Mouse (Mus musculus) heart, embryonic 15.5 days (tissue): ENCODE measurements around the gene Adarb1. TPM values are rescaled to one million over a fixed set of nuclear protein-coding genes. Genes with fewer than 3 reads are reported as not detected.

ENCODE experiments used
- ATAC-seq: fragments of 200-750 bp; cut with Nextera tagmentation; replicated peaks from 2 replicates; pipeline ENCODE4 v1.8.0; 2017; ENCODE audit warnings: low read depth, moderate TSS enrichment; ENCODE audit not compliant: insufficient number of reproducible peaks, insufficient read depth, low FRiP score
- H3K27ac ChIP-seq: fragments of 300-500 bp; sonication (generic); 2 replicates; pipeline ENCODE4 v1.5.1; 2015; ENCODE audit warnings: mild to moderate bottlenecking, inconsistent platforms
- H3K27me3 ChIP-seq: fragments of 300-500 bp; sonication (generic); 2 replicates; pipeline ENCODE4 v1.6.1; 2015; ENCODE audit warnings: inconsistent platforms
- H3K36me3 ChIP-seq: fragments of 300-500 bp; sonication (generic); 2 replicates; pipeline ENCODE4 v1.6.1; 2015; ENCODE audit warnings: mild to moderate bottlenecking, inconsistent platforms
- H3K4me1 ChIP-seq: fragments of 300-500 bp; sonication (generic); replicated peaks from 2 replicates; pipeline ENCODE4 v1.6.1; 2015; ENCODE audit warnings: inconsistent platforms
- H3K4me2 ChIP-seq: fragments of 300-500 bp; sonication (generic); 2 replicates; pipeline ENCODE4 v1.6.1; 2015; ENCODE audit warnings: inconsistent platforms, mild to moderate bottlenecking, moderate library complexity
- H3K4me3 ChIP-seq: fragments of 300-500 bp; sonication (generic); 2 replicates; pipeline ENCODE4 v1.5.1; 2015; ENCODE audit warnings: mild to moderate bottlenecking, inconsistent platforms
- H3K9ac ChIP-seq: fragments of 300-500 bp; sonication (generic); 2 replicates; pipeline ENCODE4 v1.6.1; 2015; ENCODE audit warnings: mild to moderate bottlenecking, inconsistent platforms
- H3K9me3 ChIP-seq: fragments of 300-500 bp; sonication (generic); replicated peaks from 2 replicates; pipeline ENCODE4 v1.6.1; 2016; ENCODE audit warnings: inconsistent platforms
- WGBS: fragments of 180-500 bp; shearing (Covaris S2); methylation state at CpG from one replicate; pipeline ENCODE4 v1.1.7; 2015; ENCODE audit warnings: mixed read lengths; 5-methylcytosine and 5-hydroxymethylcytosine counted together
- polyA plus RNA-seq: library from polyadenylated mRNA; unstranded; fragments of >200 nt; fragmentation: Nextera tagmentation; extraction: Ambion mirVana; gene quantifications from 2 replicates; pipeline ENCODE4 v1.2.1, GENCODE M21; 2015

Adarb1 gene
- polyA plus RNA-seq, 1 experiment from 2014 or later, result 14.0 TPM

DNA sequence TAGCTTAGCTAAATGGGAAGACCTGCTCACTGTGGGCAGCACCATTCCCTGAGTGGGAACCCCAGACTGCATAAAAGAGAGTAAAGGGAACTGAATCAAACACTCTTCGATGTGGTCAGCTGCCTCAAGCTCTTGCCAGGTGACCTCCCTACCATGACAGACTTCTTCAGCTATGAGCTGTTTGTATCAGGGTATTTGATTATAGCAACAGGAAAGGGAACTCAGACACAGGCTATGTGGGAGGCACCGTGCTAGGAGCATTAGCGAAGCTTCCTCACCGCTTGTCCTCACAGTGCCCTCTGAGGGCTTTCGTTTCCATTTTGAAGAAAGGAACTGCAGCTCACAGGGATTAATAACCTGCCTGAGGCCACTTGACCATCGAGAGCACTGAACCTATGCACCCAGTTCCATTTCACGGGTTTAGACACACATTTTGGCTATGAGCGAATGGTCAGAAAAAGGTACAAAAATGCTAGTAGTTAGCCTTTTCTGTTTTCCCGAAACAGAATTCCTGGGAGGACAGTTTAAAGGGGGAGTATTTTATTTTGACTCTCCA lies 103.3 kb downstream of the Adarb1 start:
- Histone ChIP-seq H3K4me1 (no peaks in the 10 kb centered on the region), H3K4me3 (no peak overlapping the region), H3K9ac (no peak overlapping the region), H3K9me3 (no peaks in the 10 kb centered on the region), H3K36me3 (peaks cover 13% of the 10 kb centered on the region), H3K27me3 (no peaks in the 10 kb centered on the region), H3K4me2 (no peak overlapping the region), H3K27ac (no peak overlapping the region)
- ATAC-seq, result no peak
- 75% methylated on average over 9 of the region's 9 CpGs for WGBS

DNA sequence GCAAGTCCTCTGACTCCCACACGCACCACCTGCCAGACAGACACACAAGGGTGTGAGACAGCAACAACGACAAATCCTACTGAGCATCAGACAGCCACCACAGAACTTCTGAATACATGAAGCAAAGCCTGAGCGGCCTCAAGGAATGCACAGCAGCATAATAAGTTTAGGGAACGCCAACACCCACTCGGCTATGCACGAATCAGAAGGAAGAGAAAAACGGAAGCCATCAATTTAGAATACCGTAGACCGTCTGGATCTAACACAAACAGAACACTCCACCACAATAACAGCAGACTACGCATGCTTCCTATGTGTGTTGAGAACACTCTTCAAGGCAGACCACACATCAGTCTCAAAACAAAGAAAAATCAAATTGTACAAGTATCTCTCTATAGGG lies 109.1 kb downstream of the Adarb1 start:
- Histone ChIP-seq H3K4me1 (no peaks in the 10 kb centered on the region), H3K27me3 (no peaks in the 10 kb centered on the region), H3K4me2 (no peak overlapping the region), H3K4me3 (no peak overlapping the region), H3K27ac (no peak overlapping the region), H3K9me3 (no peaks in the 10 kb centered on the region), H3K9ac (no peak overlapping the region), H3K36me3 (peaks cover 13% of the 10 kb centered on the region)
- no peak for ATAC-seq
- 76% methylated on average over 10 of the region's 10 CpGs for WGBS

GRCm38 (mm10) chr10:77305766-77306165 lies 112.3 kb downstream of the Adarb1 start:
- no peak for ATAC-seq
- Histone ChIP-seq H3K9ac (no peak overlapping the region), H3K36me3 (peaks cover 10% of the 10 kb centered on the region), H3K27me3 (no peaks in the 10 kb centered on the region), H3K4me3 (no peak overlapping the region), H3K27ac (no peak overlapping the region), H3K4me2 (no peak overlapping the region), H3K4me1 (no peaks in the 10 kb centered on the region), H3K9me3 (no peaks in the 10 kb centered on the region)
- WGBS, result 79% methylated on average over 8 of the region's 8 CpGs

GRCm38 (mm10) chr10:77304840-77305533 lies 113.1 kb downstream of the Adarb1 start:
- Histone ChIP-seq H3K4me1 (no peaks in the 10 kb centered on the region), H3K27me3 (no peaks in the 10 kb centered on the region), H3K9me3 (no peaks in the 10 kb centered on the region), H3K4me3 (no peak overlapping the region), H3K4me2 (no peak overlapping the region), H3K27ac (no peak overlapping the region), H3K36me3 (peaks cover 8% of the 10 kb centered on the region), H3K9ac (no peak overlapping the region)
- no peak for ATAC-seq
- 65% methylated on average over 4 of the region's 4 CpGs for WGBS

DNA sequence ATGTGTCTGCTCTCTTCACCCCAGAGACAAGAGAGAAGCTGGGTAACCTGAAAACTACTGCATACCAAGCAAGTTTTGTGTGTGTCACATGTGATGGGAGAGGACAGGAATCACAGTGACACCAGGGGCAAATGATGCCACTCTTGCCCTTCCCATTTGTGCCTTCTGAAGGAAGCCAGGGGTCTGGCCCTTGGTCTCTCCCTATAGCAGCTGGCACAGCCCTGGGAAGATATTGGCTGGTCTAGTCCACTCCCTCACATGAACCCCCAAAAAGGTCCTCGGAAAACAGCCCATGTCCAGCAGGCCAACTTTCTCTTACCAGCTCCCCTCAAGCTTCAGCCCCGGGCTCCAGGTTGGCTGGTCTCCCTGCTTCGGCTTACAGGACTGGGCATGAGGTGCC lies 113.7 kb downstream of the Adarb1 start:
- WGBS, result 74% methylated on average over 3 of the region's 3 CpGs

GRCm38 (mm10) chr10:77300934-77301297 lies 117.2 kb downstream of the Adarb1 start:
- H3K27me3 ChIP-seq, result no peaks in the 10 kb centered on the region
- H3K27ac ChIP-seq, result no peak overlapping the region
- no peaks in the 10 kb centered on the region for H3K9me3 ChIP-seq
- H3K4me3 ChIP-seq, result no peak overlapping the region
- ATAC-seq, result no peak
- no peak overlapping the region for H3K9ac ChIP-seq
- 87% methylated on average over 4 of the region's 4 CpGs for WGBS
- H3K4me1 ChIP-seq, result no peaks in the 10 kb centered on the region
- H3K4me2 ChIP-seq, result no peak overlapping the region
- H3K36me3 ChIP-seq, result peaks cover 8% of the 10 kb centered on the region

More for the DNA sequence above, 113.7 kb downstream of the Adarb1 start:
- Histone ChIP-seq H3K4me2 (no peak overlapping the region), H3K36me3 (peaks cover 8% of the 10 kb centered on the region), H3K27ac (no peak overlapping the region), H3K9me3 (no peaks in the 10 kb centered on the region), H3K4me1 (no peaks in the 10 kb centered on the region), H3K27me3 (no peaks in the 10 kb centered on the region), H3K9ac (no peak overlapping the region), H3K4me3 (no peak overlapping the region)
- ATAC-seq, result no peak

- Histone ChIP-seq H3K4me1 (no peaks in the 10 kb centered on the region), H3K9ac (no peak overlapping the region), H3K9me3 (no peaks in the 10 kb centered on the region), H3K27me3 (no peaks in the 10 kb centered on the region), H3K27ac (no peak overlapping the region), H3K36me3 (peaks cover 8% of the 10 kb centered on the region), H3K4me3 (no peak overlapping the region), H3K4me2 (no peak overlapping the region)
- WGBS, result 70% methylated on average over 8 of the region's 8 CpGs
- no peak for ATAC-seq
Observed at GRCm38 (mm10) chr10:77300237-77300933, 117.7 kb downstream of the Adarb1 start.

GRCm38 (mm10) chr10:77299194-77299593 lies 118.9 kb downstream of the Adarb1 start:
- Histone ChIP-seq H3K27ac (no peak overlapping the region), H3K4me1 (no peaks in the 10 kb centered on the region), H3K4me3 (no peak overlapping the region), H3K36me3 (peaks cover 11% of the 10 kb centered on the region), H3K27me3 (no peaks in the 10 kb centered on the region), H3K9ac (no peak overlapping the region), H3K9me3 (no peaks in the 10 kb centered on the region), H3K4me2 (no peak overlapping the region)
- no peak for ATAC-seq
- 89% methylated on average over 2 of the region's 2 CpGs for WGBS

- no peak overlapping the region for H3K27ac ChIP-seq
- H3K27me3 ChIP-seq, result no peaks in the 10 kb centered on the region
- H3K4me2 ChIP-seq, result no peak overlapping the region
- H3K36me3 ChIP-seq, result peaks cover 13% of the 10 kb centered on the region
- no peak for ATAC-seq
- H3K9ac ChIP-seq, result no peak overlapping the region
- no peaks in the 10 kb centered on the region for H3K9me3 ChIP-seq
- no peak overlapping the region for H3K4me3 ChIP-seq
- WGBS, result 71% methylated on average over 8 of the region's 8 CpGs
- no peaks in the 10 kb centered on the region for H3K4me1 ChIP-seq
Observed at GRCm38 (mm10) chr10:77298621-77299020, 119.4 kb downstream of the Adarb1 start.

DNA sequence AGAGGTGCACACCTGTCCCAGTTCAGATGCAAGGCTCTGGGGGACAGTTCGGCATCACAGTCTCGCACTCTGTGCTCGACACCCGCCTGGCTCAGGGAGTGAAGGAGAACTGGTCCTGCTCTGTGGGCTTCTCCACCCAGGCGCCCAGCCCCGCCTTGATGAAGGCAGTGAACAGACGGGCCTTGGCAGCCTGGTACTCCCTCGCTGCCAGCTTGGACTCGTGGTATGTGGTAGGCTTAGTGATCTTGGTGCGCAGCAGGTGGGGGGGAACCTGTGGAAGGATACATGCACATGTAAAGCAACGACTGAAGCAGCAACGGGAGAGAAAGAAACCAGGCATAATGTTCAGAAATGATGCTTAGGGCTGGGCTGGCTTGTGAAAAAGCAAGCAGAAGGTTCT lies 123.4 kb downstream of the Adarb1 start:
- Histone ChIP-seq H3K36me3 (peaks cover 9% of the 10 kb centered on the region; the same call in 1 of the 2 replicates), H3K9ac (no peak overlapping the region), H3K4me2 (no peak overlapping the region), H3K9me3 (no peaks in the 10 kb centered on the region), H3K4me1 (peaks cover 6% of the 10 kb centered on the region; the same call in 1 of the 2 replicates), H3K27me3 (no peaks in the 10 kb centered on the region), H3K4me3 (no peak overlapping the region), H3K27ac (no peak overlapping the region)
- WGBS, result 90% methylated on average over 12 of the region's 12 CpGs
- ATAC-seq, result no peak

DNA sequence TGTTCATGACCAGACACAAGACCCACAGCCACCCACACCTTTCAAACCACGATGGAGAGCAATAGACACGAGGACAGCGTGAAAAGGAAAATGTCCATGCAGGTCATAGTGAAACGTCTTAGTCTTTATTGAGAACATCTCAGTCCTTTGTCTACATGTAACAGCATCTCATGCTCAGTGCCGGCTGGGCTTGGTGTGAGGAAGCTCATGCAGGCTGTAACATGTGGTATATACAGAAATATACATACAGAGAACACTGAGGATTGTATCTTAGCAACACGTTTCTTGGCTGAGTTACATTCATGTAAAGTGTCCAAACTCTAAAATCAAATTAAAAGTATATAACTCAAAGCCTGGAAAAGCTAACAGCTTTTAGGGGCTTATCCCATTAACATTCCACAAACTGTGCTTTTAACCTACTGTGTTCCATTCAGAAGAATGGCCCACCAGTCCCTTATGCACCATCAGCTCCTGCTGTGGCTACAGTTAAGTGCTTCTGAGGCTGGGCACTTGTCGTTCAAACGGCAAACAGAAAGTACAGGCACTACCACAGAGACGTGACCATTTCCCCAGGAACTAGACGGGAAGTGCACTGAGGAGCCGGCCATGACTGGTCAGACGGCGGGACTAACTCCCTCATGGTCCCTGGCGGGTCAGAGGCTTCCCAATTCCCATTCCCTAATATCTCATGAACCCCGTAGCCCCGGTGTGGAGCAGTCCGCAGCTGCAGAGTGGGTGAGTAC lies 127.3 kb downstream of the Adarb1 start:
- WGBS, result 68% methylated on average over 17 of the region's 17 CpGs
- H3K9me3 ChIP-seq, result no peaks in the 10 kb centered on the region
- H3K27me3 ChIP-seq, result no peaks in the 10 kb centered on the region
- no peak overlapping the region for H3K4me3 ChIP-seq
- ATAC-seq, result no peak
- H3K36me3 ChIP-seq, result peaks cover 9% of the 10 kb centered on the region; the same call in 1 of the 2 replicates
- 0 out of 2 replicates have a peak overlapping the region, but pooled peaks have one; percentile 10 for H3K27ac ChIP-seq
- H3K9ac ChIP-seq, result no peak overlapping the region
- 0 out of 2 replicates have a peak overlapping the region, but pooled peaks have one; percentile 1 for H3K4me2 ChIP-seq
- H3K4me1 ChIP-seq, result peaks cover 31% of the 10 kb centered on the region
